Mouse (Mus musculus) liver, postnatal 0 days (tissue): ENCODE data around the gene Pqbp1.

Source experiments
- CTCF ChIP-seq: sonication (generic); IDR thresholded peaks from 2 replicates; pipeline ENCODE4 v1.5.1; 2016; ENCODE audit warnings: antibody characterized with exemption, low read depth
- EP300 ChIP-seq: IDR thresholded peaks from 2 replicates; pipeline ENCODE4 v1.6.1; 2016; ENCODE audit warnings: antibody characterized with exemption, low read depth, mild to moderate bottlenecking

DNA sequence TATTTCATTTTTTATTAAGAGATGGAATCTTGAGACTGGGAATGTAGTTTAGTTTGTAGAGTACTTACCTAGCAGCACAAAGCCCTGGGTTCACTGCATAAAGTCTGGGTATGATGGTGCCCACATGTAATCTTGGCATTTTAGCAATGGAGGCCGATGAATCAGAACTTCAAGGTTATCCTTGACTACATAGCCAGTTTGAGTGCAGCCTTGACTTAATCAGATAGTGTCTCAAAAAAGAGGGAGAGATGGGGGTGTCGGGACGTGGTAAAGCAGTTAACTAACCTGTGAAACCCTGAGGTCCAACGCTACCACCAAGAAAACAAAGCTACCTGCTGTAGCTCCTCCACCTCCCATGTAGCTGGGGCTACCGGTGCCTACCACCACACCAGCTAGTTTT lies 5.4 kb upstream of the Pqbp1 start:
- TF ChIP-seq EP300: no peak
- TF ChIP-seq CTCF: no peak
